Mouse (Mus musculus) CD4-positive, CD25-positive, alpha-beta regulatory T cell, adult 4 months (primary cell): ENCODE data around the gene Cuzd1. TPM values are rescaled to one million over a fixed set of nuclear protein-coding genes. Genes with fewer than 3 reads are reported as not detected.

ENCODE experiments used
- polyA plus RNA-seq, 2 experiments: library from polyadenylated mRNA; unstranded; fragments of 100-300 nt; shearing (Covaris generic); gene quantifications; one replicate each; pipeline ENCODE4 v1.2.1; 2017

Cuzd1 gene
- polyA plus RNA-seq, 2 experiments from 2014 or later: not detected

Other genes with a start within 250 kb of the Cuzd1 start
- not detected for gene 4933402N03Rik, start 176.0 kb downstream of the Cuzd1 start, polyA plus RNA-seq
- gene 5430419D17Rik, start 147.9 kb downstream of the Cuzd1 start, polyA plus RNA-seq: not detected
- not detected for gene Fam24b, start 7.2 kb upstream of the Cuzd1 start, polyA plus RNA-seq
- gene Fam24a, start 11.6 kb upstream of the Cuzd1 start, polyA plus RNA-seq: not detected
- 10 to 100 TPM; 16.2 to 19.7 TPM for gene 2310057M21Rik, start 40.5 kb upstream of the Cuzd1 start, polyA plus RNA-seq
- 10 to 100 TPM; 35.4 to 39.9 TPM for gene Pstk, start 48.8 kb upstream of the Cuzd1 start, polyA plus RNA-seq
- 10 to 100 TPM; 34.7 to 39.2 TPM for gene Ikzf5, start 88.2 kb upstream of the Cuzd1 start, polyA plus RNA-seq
- gene Acadsb, start 88.3 kb upstream of the Cuzd1 start, polyA plus RNA-seq: 10 to 100 TPM; 55.0 to 62.7 TPM
- gene Hmx3, start 220.6 kb upstream of the Cuzd1 start, polyA plus RNA-seq: not detected
- gene Hmx2, start 226.5 kb upstream of the Cuzd1 start, polyA plus RNA-seq: not detected
- gene Bub3, start 237.9 kb upstream of the Cuzd1 start, polyA plus RNA-seq: 100 to 1,000 TPM; 144 to 175 TPM